Mouse (Mus musculus) small intestine, adult 2 months (tissue): ENCODE results near the gene Cklf.

Experiments
- CTCF ChIP-seq: fragments of 200-500 bp; IDR thresholded peaks from 2 replicates; pipeline ENCODE4 v1.5.1; 2012; ENCODE audit warnings: low read depth, mild to moderate bottlenecking, control low read depth, inconsistent platforms, low read length, moderate library complexity, mixed read lengths; ENCODE audit not compliant: insufficient replicate concordance, insufficient read length; ENCODE audit errors: extremely low read depth
- POLR2A ChIP-seq: fragments of 200-500 bp; IDR thresholded peaks from 2 replicates; pipeline ENCODE4 v1.6.1; 2012; ENCODE audit warnings: low read depth, mild to moderate bottlenecking, control low read depth, inconsistent platforms, low read length, moderate library complexity

DNA sequence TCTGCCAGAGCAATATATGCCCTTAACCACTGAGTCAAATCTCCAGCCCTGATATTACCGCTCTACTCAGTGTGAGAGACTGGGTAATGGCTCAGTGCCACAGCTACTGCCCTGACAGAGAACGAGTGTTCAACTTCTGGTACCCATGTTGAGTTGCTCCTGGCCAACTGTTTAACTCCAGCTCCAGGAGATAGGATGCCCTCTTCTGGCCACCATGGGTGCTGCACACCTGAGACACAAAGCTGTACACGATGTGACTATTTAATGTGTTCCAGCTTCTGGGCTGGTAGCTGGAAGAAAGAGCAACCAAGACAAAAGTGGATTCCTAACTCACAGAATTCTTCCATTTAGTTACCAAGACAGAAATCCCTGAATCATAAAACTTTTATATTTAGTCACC lies 2.4 kb downstream of the Cklf start:
- peak; percentile 51; the same call in 1 of the 2 replicates for TF ChIP-seq CTCF
- TF ChIP-seq POLR2A = no peak
